Mouse (Mus musculus) midbrain, embryonic 11.5 days (tissue): Measurements from ENCODE around the gene Nubpl. TPM values are rescaled to one million over a fixed set of nuclear protein-coding genes. Genes with fewer than 3 reads are reported as not detected.
A peak's percentile ranks its signal among the peaks of the same experiment; 100 is the strongest.
"Not testable (repeated sequence)": the region's sequence is repeated elsewhere in the genome, so short reads cannot be mapped to it uniquely, and the experiment has no call there.

ENCODE experiments used
- ATAC-seq: fragments of 200-750 bp; cut with Nextera tagmentation; 2 replicates; pipeline ENCODE4 v1.8.0; 2017; ENCODE audit warnings: moderate TSS enrichment, moderate library complexity; ENCODE audit not compliant: low FRiP score
- DNase-seq: peaks from one replicate; pipeline ENCODE4 v3.0.0; 2015; ENCODE audit warnings: low spot score; ENCODE audit errors: missing footprints
- H3K27ac ChIP-seq: fragments of 300-500 bp; sonication (generic); 2 replicates; pipeline ENCODE4 v1.5.1; 2014; ENCODE audit warnings: low read depth, low read length
- H3K27me3 ChIP-seq: fragments of 300-500 bp; sonication (generic); 2 replicates; pipeline ENCODE4 v1.6.1; 2014; ENCODE audit warnings: mild to moderate bottlenecking, low read length, moderate library complexity, mixed read lengths; ENCODE audit not compliant: control insufficient read depth, insufficient read depth
- H3K36me3 ChIP-seq: fragments of 300-500 bp; sonication (generic); 2 replicates; pipeline ENCODE4 v1.6.1; 2014; ENCODE audit warnings: mild to moderate bottlenecking, low read length, moderate library complexity, mixed read lengths; ENCODE audit not compliant: control insufficient read depth, insufficient read depth
- H3K4me1 ChIP-seq: fragments of 300-500 bp; sonication (generic); 2 replicates; pipeline ENCODE4 v1.6.1; 2014; ENCODE audit warnings: low read length; ENCODE audit not compliant: control insufficient read depth, insufficient read depth
- H3K4me2 ChIP-seq: fragments of 300-500 bp; sonication (generic); 2 replicates; pipeline ENCODE4 v1.6.1; 2014; ENCODE audit warnings: mild to moderate bottlenecking, moderate library complexity
- H3K4me3 ChIP-seq: fragments of 300-500 bp; sonication (generic); 2 replicates; pipeline ENCODE4 v1.5.1; 2014; ENCODE audit warnings: low read depth, low read length
- H3K9ac ChIP-seq: fragments of 300-500 bp; sonication (generic); 2 replicates; pipeline ENCODE4 v1.6.1; 2014; ENCODE audit warnings: low read length
- H3K9me3 ChIP-seq: fragments of 300-500 bp; sonication (generic); 2 replicates; pipeline ENCODE4 v1.6.1; 2016; ENCODE audit warnings: low read length; ENCODE audit not compliant: control insufficient read depth
- WGBS: fragments of 180-500 bp; shearing (Covaris S2); extraction: QIAGEN DNeasy Blood & Tissue Kit; methylation state at CpG from one replicate; pipeline ENCODE4 v1.1.7; 2014; 5-methylcytosine and 5-hydroxymethylcytosine counted together
- polyA plus RNA-seq: library from polyadenylated mRNA; unstranded; fragments of >200 nt; fragmentation: Nextera tagmentation; extraction: Ambion mirVana; gene quantifications from 2 replicates; pipeline ENCODE4 v1.2.1, GENCODE M21; 2014

Nubpl gene
- polyA plus RNA-seq: 12.6 and 14.2 TPM in 2 replicates

GRCm38 (mm10) chr12:52097650-52098070 is at the start of gene Nubpl:
Gene Nubpl, plus strand, starts transcription at chr12:52097737.
- Histone ChIP-seq H3K9me3 (no peaks in the 10 kb centered on the region), H3K4me3 (peak within 1 kb of the TSS; percentile 85), H3K4me1 (no peaks in the 10 kb centered on the region), H3K27me3 (no peaks in the 10 kb centered on the region), H3K9ac (peak within 1 kb of the TSS; percentile 89), H3K27ac (no peak within 1 kb of the TSS), H3K36me3 (no peaks in the 10 kb centered on the region), H3K4me2 (peak within 1 kb of the TSS; percentile 50)
- ATAC-seq (peak; percentile 97), DNase-seq (peak; percentile 100)
- under 1% methylated on average over 32 of the region's 32 CpGs for WGBS

GRCm38 (mm10) chr12:52049324-52049723 is 48.2 kb upstream of the Nubpl start:
- no peak overlapping the region for H3K4me3 ChIP-seq
- no peak for DNase-seq
- no peaks in the 10 kb centered on the region for H3K27me3 ChIP-seq
- no peak for ATAC-seq
- 77% methylated on average over 2 of the region's 2 CpGs for WGBS
- no peaks in the 10 kb centered on the region for H3K4me1 ChIP-seq
- H3K9me3 ChIP-seq: no peaks in the 10 kb centered on the region
- no peaks in the 10 kb centered on the region for H3K36me3 ChIP-seq
- no peak overlapping the region for H3K4me2 ChIP-seq
- no peak overlapping the region for H3K27ac ChIP-seq
- no peak overlapping the region for H3K9ac ChIP-seq

- 60% methylated on average over 1 of the region's 3 CpGs for WGBS
- ATAC-seq, H3K4me2 ChIP-seq, DNase-seq, H3K9ac ChIP-seq, H3K4me1 ChIP-seq, H3K9me3 ChIP-seq, H3K36me3 ChIP-seq, H3K4me3 ChIP-seq, H3K27me3 ChIP-seq, H3K27ac ChIP-seq: not testable (repeated sequence)
Measured at GRCm38 (mm10) chr12:52079296-52079695, 18.2 kb upstream of the Nubpl start.

GRCm38 (mm10) chr12:52097049-52097649 is 388 bp upstream of the Nubpl start:
- H3K4me1 ChIP-seq: no peaks in the 10 kb centered on the region
- H3K9ac ChIP-seq: no peak overlapping the region; the same call in 1 of the 2 replicates
- H3K36me3 ChIP-seq: no peaks in the 10 kb centered on the region
- peak overlapping the region; percentile 85 for H3K4me3 ChIP-seq
- DNase-seq: no peak
- peak overlapping the region; percentile 50; the same call in 1 of the 2 replicates for H3K4me2 ChIP-seq
- no peaks in the 10 kb centered on the region for H3K9me3 ChIP-seq
- H3K27ac ChIP-seq: no peak overlapping the region
- ATAC-seq: peak; percentile 74
- 73% methylated on average over 13 of the region's 13 CpGs for WGBS
- no peaks in the 10 kb centered on the region for H3K27me3 ChIP-seq

- Histone ChIP-seq H3K27ac (no peak overlapping the region), H3K4me2 (no peak overlapping the region), H3K4me1 (peaks cover 3% of the 10 kb centered on the region), H3K36me3 (no peaks in the 10 kb centered on the region; the same call in 1 of the 2 replicates), H3K27me3 (no peaks in the 10 kb centered on the region), H3K9me3 (no peaks in the 10 kb centered on the region), H3K9ac (no peak overlapping the region), H3K4me3 (no peak overlapping the region)
- DNase-seq: peak; percentile 10
- no peak for ATAC-seq
Measured at GRCm38 (mm10) chr12:52120276-52120675, 22.7 kb downstream of the Nubpl start.

GRCm38 (mm10) chr12:52126407-52126806 is 28.9 kb downstream of the Nubpl start:
- no peaks in the 10 kb centered on the region; the same call in none of the 2 replicates for H3K4me1 ChIP-seq
- no peak overlapping the region for H3K4me3 ChIP-seq
- no peak overlapping the region for H3K27ac ChIP-seq
- ATAC-seq: no peak
- H3K9me3 ChIP-seq: no peaks in the 10 kb centered on the region
- no peak for DNase-seq
- H3K9ac ChIP-seq: no peak overlapping the region
- H3K36me3 ChIP-seq: no peaks in the 10 kb centered on the region
- H3K4me2 ChIP-seq: no peak overlapping the region
- WGBS: 87% methylated on average over 3 of the region's 3 CpGs
- H3K27me3 ChIP-seq: no peaks in the 10 kb centered on the region

GRCm38 (mm10) chr12:52129072-52129471 is 31.5 kb downstream of the Nubpl start:
- no peak overlapping the region for H3K27ac ChIP-seq
- H3K36me3 ChIP-seq: no peaks in the 10 kb centered on the region
- DNase-seq: no peak
- no peaks in the 10 kb centered on the region for H3K9me3 ChIP-seq
- H3K9ac ChIP-seq: no peak overlapping the region
- ATAC-seq: no peak
- H3K4me3 ChIP-seq: no peak overlapping the region
- no peak overlapping the region for H3K4me2 ChIP-seq
- H3K4me1 ChIP-seq: no peaks in the 10 kb centered on the region
- 97% methylated on average over 3 of the region's 3 CpGs for WGBS
- H3K27me3 ChIP-seq: no peaks in the 10 kb centered on the region

GRCm38 (mm10) chr12:52132256-52132655 is 34.7 kb downstream of the Nubpl start:
- WGBS: under 1% methylated on average over 10 of the region's 10 CpGs
- ATAC-seq: peak; percentile 80
- Histone ChIP-seq H3K4me2 (peak overlapping the region; percentile 30), H3K9ac (peak overlapping the region; percentile 30; the same call in 1 of the 2 replicates), H3K27ac (peak overlapping the region; percentile 57; the same call in 1 of the 2 replicates), H3K4me1 (no peaks in the 10 kb centered on the region), H3K27me3 (no peaks in the 10 kb centered on the region), H3K36me3 (no peaks in the 10 kb centered on the region), H3K4me3 (no peak overlapping the region), H3K9me3 (no peaks in the 10 kb centered on the region)
- DNase-seq: peak; percentile 93

GRCm38 (mm10) chr12:52138296-52138695 is 40.8 kb downstream of the Nubpl start:
- H3K27me3 ChIP-seq: no peaks in the 10 kb centered on the region
- H3K9me3 ChIP-seq: no peaks in the 10 kb centered on the region
- H3K4me3 ChIP-seq: no peak overlapping the region
- no peak for ATAC-seq
- H3K36me3 ChIP-seq: no peaks in the 10 kb centered on the region
- 81% methylated on average over 4 of the region's 4 CpGs for WGBS
- no peak overlapping the region for H3K27ac ChIP-seq
- no peak overlapping the region for H3K4me2 ChIP-seq
- no peaks in the 10 kb centered on the region for H3K4me1 ChIP-seq
- no peak overlapping the region for H3K9ac ChIP-seq
- DNase-seq: no peak
